Mouse (Mus musculus): ENCODE measurements around the gene Ear1. TPM values are rescaled to one million over a fixed set of nuclear protein-coding genes. Genes with fewer than 3 reads are reported as not detected.
"Not testable (repeated sequence)": the region's sequence is repeated elsewhere in the genome, so short reads cannot be mapped to it uniquely, and the experiment has no call there.

Ear1 gene
- polyA plus RNA-seq (2017; shearing (Covaris generic)) = not detected

- not testable (repeated sequence) for ATAC-seq
Observed at GRCm38 (mm10) chr14:43875417-43875816, at the start of gene Ear1. Ear1 (minus strand) TSS chr14:43875517.

GRCm38 (mm10) chr14:43924688-43925403, 49.5 kb upstream of the Ear1 start, which contains the start of gene Gm8113:
Gm8113 (plus strand) TSS chr14:43925390.
- ATAC-seq = not testable (repeated sequence)

- ATAC-seq = not testable (repeated sequence)
Observed at GRCm38 (mm10) chr14:43923459-43923858, 48.1 kb upstream of the Ear1 start, which contains the start of gene Ear10. Ear10 (minus strand) TSS chr14:43923559.

GRCm38 (mm10) chr14:43918214-43918613, 42.9 kb upstream of the Ear1 start:
- ATAC-seq = not testable (repeated sequence)

GRCm38 (mm10) chr14:43898577-43898976, 23.3 kb upstream of the Ear1 start:
- ATAC-seq = not testable (repeated sequence)

- ATAC-seq = not testable (repeated sequence)
Observed at GRCm38 (mm10) chr14:43895357-43895756, 20.0 kb upstream of the Ear1 start.

- not testable (repeated sequence) for ATAC-seq
Observed at GRCm38 (mm10) chr14:43891288-43891687, 16.0 kb upstream of the Ear1 start.

GRCm38 (mm10) chr14:43886235-43886634, 10.9 kb upstream of the Ear1 start:
- ATAC-seq = not testable (repeated sequence)

- ATAC-seq = not testable (repeated sequence)
Observed at GRCm38 (mm10) chr14:43879966-43880545, 4.7 kb upstream of the Ear1 start.

- ATAC-seq = not testable (repeated sequence)
Observed at GRCm38 (mm10) chr14:43877789-43878188, 2.5 kb upstream of the Ear1 start.

GRCm38 (mm10) chr14:43874862-43875261, 455 bp downstream of the Ear1 start:
- not testable (repeated sequence) for ATAC-seq

GRCm38 (mm10) chr14:43860522-43860921, 14.8 kb downstream of the Ear1 start:
- ATAC-seq = not testable (repeated sequence)

- not testable (repeated sequence) for ATAC-seq
Observed at GRCm38 (mm10) chr14:43859465-43859864, 15.9 kb downstream of the Ear1 start.

- ATAC-seq = not testable (repeated sequence)
Observed at GRCm38 (mm10) chr14:43843949-43844573, 31.3 kb downstream of the Ear1 start.

GRCm38 (mm10) chr14:43840976-43841375, 34.3 kb downstream of the Ear1 start:
- not testable (repeated sequence) for ATAC-seq

- ATAC-seq = not testable (repeated sequence)
Observed at GRCm38 (mm10) chr14:43835366-43835765, 40.0 kb downstream of the Ear1 start.

- ATAC-seq = not testable (repeated sequence)
Observed at GRCm38 (mm10) chr14:43830385-43830784, 44.9 kb downstream of the Ear1 start.

- not testable (repeated sequence) for ATAC-seq
Observed at GRCm38 (mm10) chr14:43824176-43824575, 51.1 kb downstream of the Ear1 start.

GRCm38 (mm10) chr14:43821869-43822268, 53.4 kb downstream of the Ear1 start:
- not testable (repeated sequence) for ATAC-seq

GRCm38 (mm10) chr14:43812458-43812857, 62.9 kb downstream of the Ear1 start:
- ATAC-seq = not testable (repeated sequence)

GRCm38 (mm10) chr14:43808142-43808541, 67.2 kb downstream of the Ear1 start:
- not testable (repeated sequence) for ATAC-seq

GRCm38 (mm10) chr14:43804435-43804834, 70.9 kb downstream of the Ear1 start:
- ATAC-seq = not testable (repeated sequence)

- ATAC-seq = not testable (repeated sequence)
Observed at GRCm38 (mm10) chr14:43796905-43797470, 78.3 kb downstream of the Ear1 start.
